Mouse (Mus musculus) v-Abl transformed pro-B cells (cell line): ENCODE measurements at regions not wholly inside any gene's neighbourhood (a gene's known extent, or its start where the extent isn't known, plus 50 kb on each side); places are given as distances from the start of the nearest gene placed in this dataset.

Experiments used
- in situ Hi-C, 2 experiments: fragments of 400-800 bp; cut with MboI; formaldehyde crosslinking; loops; one replicate each; pipeline ENCODE4 v1.15.1; 2025; ENCODE audit not compliant: unreplicated experiment in 2 of 2

- in situ Hi-C loops = no loop called here
These were observed 121.1 kb upstream of the Cdkn3 start for GRCm38 (mm10) chr14:46639116-46639826.

GRCm38 (mm10) chr14:46638516-46638915, 121.8 kb upstream of the Cdkn3 start:
- in situ Hi-C loops = no loop called here

GRCm38 (mm10) chr14:46637240-46637639, 123.1 kb upstream of the Cdkn3 start:
- in situ Hi-C loops = no loop called here

- in situ Hi-C loops = no loop called here
These were observed 124.0 kb upstream of the Cdkn3 start for GRCm38 (mm10) chr14:46636364-46636763.

- in situ Hi-C loops = no loop called here
These were observed 125.0 kb upstream of the Cdkn3 start for GRCm38 (mm10) chr14:46635322-46635721.

- in situ Hi-C loops = no loop called here
These were observed 125.6 kb upstream of the Cdkn3 start for GRCm38 (mm10) chr14:46634656-46635244.

GRCm38 (mm10) chr14:46634251-46634650, 126.1 kb upstream of the Cdkn3 start:
- in situ Hi-C loops = no loop called here

- in situ Hi-C loops = no loop called here
These were observed 132.7 kb upstream of the Cdkn3 start for GRCm38 (mm10) chr14:46627690-46628089.

GRCm38 (mm10) chr14:46625760-46626159, 134.6 kb upstream of the Cdkn3 start:
- in situ Hi-C loops = no loop called here

GRCm38 (mm10) chr14:46623645-46624044, 136.7 kb upstream of the Cdkn3 start:
- in situ Hi-C loops = no loop called here

GRCm38 (mm10) chr14:46616030-46616429, 144.3 kb upstream of the Cdkn3 start:
- in situ Hi-C loops = no loop called here

- in situ Hi-C loops = no loop called here
These were observed 145.4 kb upstream of the Cdkn3 start for GRCm38 (mm10) chr14:46614936-46615335.

GRCm38 (mm10) chr14:46613748-46614147, 146.6 kb upstream of the Cdkn3 start:
- in situ Hi-C loops = no loop called here

GRCm38 (mm10) chr14:46613211-46613610, 147.1 kb upstream of the Cdkn3 start:
- in situ Hi-C loops = no loop called here

- in situ Hi-C loops = no loop called here
These were observed 147.8 kb upstream of the Cdkn3 start for GRCm38 (mm10) chr14:46612584-46612983.

- in situ Hi-C loops = no loop called here
These were observed 149.4 kb upstream of the Cdkn3 start for GRCm38 (mm10) chr14:46610926-46611325.

GRCm38 (mm10) chr14:46610226-46610855, 150.0 kb upstream of the Cdkn3 start:
- in situ Hi-C loops = no loop called here

- in situ Hi-C loops = no loop called here
These were observed 153.6 kb upstream of the Cdkn3 start for GRCm38 (mm10) chr14:46606694-46607093.

GRCm38 (mm10) chr14:46606037-46606436, 154.3 kb upstream of the Cdkn3 start:
- in situ Hi-C loops = no loop called here

- in situ Hi-C loops = no loop called here
These were observed 155.3 kb upstream of the Cdkn3 start for GRCm38 (mm10) chr14:46604886-46605531.

GRCm38 (mm10) chr14:46604156-46604885, 156.0 kb upstream of the Cdkn3 start:
- in situ Hi-C loops = no loop called here
